Mouse (Mus musculus) adrenal gland, adult 2 months (tissue): ENCODE measurements around the gene Rab4b. TPM values are rescaled to one million over a fixed set of nuclear protein-coding genes. Genes with fewer than 3 reads are reported as not detected.

Experiments
- DNase-seq: peaks from one replicate; pipeline ENCODE4 v3.0.0; 2021
- polyA plus RNA-seq: library from polyadenylated mRNA; depleted of rRNA; stranded (reverse); fragments of >200 nt; gene quantifications from 2 replicates; pipeline ENCODE4 v1.2.3, GENCODE M21; 2012
- total RNA-seq, 2 experiments: library from RNA; stranded (reverse); gene quantifications; 2 replicates each; pipeline ENCODE4 v1.2.3; 2021

The Rab4b gene
- total and polyA plus RNA-seq, 3 experiments = 53.2 to 86.9 (median 60.9) TPM

DNA sequence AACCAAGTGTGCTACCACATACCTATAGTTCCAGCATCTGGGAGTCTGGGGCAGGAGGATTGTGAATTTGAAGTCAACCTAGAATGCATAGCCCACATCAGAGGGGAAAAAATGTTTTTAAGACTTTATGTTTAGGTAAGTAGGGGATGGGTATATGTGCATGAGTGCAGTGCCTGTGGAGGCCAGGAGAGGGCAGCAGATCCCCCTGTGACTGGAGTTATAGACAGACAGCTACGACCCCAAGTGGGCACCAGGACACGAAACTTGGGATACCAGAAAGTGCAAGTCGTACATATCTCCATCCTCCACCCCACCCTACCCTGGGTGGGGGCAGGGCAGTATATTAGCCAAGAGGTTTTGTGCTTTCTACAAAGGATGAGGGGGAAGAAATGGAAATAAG is 6.3 kb upstream of the Rab4b start:
- DNase-seq = no peak

DNA sequence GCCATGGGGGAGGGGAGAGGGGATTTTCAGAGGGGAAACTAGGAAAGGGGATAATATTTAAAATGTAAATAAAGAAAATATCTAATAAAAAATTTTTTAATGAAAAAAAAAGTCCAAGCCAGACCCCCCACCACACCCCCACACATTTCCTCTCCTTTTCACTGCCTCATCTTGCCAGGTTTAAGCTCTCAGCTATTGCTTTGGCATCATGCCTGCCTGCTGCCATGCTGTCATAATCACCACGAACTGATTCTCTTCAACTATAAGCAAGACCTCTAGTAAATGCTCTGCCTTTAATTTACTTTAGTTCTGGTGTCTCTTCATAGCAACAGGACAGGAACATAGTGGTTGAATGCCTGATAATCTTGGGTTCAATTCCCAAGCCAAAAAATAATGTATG is 3.8 kb upstream of the Rab4b start:
- DNase-seq = no peak

DNA sequence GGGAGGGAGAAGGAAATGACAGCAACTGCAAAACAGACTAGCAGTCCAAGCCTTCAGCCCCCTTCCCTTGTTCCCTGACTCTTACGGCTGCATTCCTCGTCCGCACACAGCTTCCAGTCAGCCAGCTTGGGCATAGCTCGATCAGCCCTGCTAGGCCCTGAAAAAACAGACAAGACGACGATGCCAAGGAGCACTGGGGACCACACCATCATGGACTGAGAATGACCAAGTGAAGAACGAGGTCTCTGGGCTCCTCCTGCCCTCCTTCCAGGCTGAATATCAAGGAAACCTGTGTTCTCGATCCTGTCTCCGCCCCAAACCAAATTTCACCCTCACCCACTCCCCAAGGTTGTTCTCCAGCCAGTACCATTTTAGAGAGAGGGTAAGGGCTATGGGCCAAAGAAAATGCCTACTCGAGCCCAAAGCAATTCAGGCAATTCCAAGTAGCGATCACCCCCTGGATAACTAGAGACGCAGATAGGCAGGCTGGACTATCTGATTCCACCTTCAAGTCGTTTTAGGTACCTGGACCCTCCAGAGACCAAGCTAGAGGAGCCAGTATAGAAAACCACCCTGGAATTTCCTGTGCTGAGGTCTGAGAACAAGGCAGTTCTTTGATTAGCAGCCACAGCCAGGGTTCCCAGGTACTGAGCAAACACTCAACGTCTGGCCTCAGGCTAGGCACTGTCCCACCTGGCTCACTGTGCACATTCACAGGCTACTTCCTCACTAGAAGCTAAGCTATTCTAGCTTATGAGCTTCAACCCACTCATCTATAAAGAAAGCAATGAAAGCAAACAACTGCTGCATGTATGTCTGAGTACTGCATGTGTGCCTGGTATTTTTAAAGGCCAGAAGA is 2.4 kb upstream of the Rab4b start, which contains the start of the genes Gm21983 and Mia:
TSS of gene Gm21983 (minus strand) at position 250 of the 859 bp plus-strand sequence.
TSS of gene Mia (minus strand) at position 321 of the 859 bp plus-strand sequence.
- no peak for DNase-seq

DNA sequence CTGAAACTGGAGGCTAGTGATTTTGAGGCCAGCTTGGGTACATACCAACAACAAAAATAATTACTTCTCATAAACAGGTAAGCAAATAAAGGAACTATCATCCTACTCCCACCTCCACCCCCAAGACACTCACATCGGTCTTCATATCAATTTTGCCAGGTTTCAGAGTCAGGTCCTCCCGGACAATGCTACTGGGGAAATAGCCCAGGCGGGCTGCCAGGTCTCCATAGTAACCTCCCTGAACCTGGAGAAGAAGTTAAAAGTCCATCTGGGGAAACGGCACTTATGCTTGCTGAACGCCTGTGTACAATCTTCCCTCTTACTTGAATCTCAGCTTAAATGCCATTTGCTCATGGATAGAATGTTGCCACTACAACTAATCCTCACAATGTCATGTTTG is 1.3 kb upstream of the Rab4b start:
- peak; percentile 72 for DNase-seq

DNA sequence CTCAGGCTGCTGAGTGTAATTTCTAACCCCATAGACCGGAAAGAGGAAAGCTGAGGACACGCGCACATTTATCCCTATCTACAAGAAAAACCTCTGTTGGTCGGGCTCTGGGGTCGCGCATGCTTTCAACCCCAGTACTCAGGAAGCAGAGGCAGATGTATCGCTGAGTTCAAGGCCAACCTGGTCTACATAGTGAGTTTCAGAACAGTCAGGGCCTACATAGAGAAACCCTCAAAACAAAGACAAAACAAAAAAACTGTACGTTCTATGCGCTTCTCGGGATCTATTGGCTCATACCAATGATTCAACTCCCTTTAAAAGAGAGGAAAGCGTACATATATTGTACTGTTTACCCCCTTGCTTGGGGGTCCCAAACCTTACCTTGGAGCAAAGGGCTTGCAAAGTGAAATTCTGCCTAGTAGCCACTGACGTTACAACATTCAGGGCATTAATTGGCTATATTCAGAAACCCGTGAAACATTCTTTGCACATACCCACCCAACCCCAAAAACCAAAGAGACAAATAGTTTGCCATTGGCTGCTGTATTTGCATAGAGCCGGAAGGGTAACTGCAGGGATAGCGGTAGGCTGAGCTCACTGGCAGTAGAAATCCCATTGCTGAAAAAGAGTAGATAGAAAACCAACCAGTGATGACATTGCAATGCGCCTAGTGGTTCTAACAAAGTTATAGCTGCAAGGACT is 672 bp upstream of the Rab4b start:
- no peak for DNase-seq

DNA sequence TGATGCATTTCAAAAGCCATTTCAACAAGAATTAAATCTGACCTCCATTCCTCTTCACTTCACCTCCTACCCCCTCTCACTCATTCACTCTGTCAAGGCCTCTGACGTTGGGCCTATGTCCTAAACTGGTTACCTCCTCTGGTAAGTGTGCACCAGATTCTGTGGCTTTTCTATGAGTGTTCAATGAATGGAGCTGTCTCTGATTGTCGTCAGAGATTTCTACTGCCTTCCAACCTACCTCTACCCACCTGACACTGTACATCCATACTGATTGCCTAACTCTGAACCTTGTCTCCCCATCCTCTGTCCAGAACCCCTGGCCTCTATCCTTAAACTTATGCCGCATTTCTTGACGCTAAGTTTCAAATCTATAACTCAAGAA is 763 bp downstream of the Rab4b start:
- no peak for DNase-seq

DNA sequence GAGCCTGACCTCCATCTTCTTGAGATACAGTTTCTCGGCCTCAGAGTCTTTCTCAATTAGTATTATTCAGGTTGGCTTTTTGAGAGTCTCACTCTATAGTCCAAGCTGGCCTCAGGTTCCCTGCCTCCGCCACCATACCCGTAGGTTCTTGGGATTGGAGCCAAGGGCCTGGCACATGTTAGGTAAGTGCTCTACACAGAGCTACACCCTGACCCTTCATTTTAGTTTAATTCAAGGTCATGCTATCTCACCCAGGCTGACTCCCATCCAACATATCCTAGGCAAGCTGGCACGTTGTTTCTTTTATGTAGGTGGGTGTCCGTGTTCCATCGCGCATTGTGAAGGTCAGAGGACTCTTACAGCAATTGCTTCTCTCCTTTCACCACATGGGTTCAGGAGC is 3.8 kb downstream of the Rab4b start:
- no peak for DNase-seq

DNA sequence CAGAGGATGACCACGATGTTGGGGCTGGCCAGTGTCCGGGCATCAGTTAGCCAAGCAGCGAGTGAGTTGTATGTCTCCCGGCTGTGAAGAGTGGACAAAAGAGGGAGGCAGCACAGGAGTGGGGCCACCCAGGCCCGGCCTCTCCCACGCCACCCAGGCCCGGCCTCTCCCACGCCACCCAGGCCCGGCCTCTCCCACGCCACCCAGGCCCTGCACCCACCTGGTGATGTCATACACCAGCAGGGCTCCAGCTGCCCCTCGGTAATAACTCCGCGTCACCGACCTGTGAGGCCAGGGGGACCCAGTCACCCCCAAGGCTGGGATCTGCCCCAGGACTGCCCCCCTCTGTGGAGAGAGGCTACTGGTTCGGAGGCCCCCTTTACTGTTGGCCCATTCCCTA is 4.2 kb downstream of the Rab4b start:
- DNase-seq = no peak

DNA sequence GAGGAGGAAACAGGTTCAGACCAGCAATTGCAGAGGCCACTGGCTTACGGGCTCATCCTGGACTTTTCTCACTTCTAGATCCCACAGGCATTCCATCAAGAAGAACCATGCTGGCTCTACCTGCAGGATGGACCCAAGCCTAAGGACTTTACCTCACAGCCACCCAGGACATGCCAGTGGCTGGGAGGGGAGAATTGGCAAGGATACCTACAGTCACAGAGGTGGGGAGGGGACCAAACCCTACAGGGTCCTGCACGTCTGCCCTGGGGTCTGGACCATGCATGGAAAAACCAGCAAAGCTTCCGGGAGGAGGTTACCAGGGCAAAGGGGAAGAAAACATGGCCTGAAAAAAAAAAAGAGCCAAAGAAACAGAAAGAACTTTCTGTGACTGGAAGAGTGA is 7.7 kb downstream of the Rab4b start:
- DNase-seq = no peak

DNA sequence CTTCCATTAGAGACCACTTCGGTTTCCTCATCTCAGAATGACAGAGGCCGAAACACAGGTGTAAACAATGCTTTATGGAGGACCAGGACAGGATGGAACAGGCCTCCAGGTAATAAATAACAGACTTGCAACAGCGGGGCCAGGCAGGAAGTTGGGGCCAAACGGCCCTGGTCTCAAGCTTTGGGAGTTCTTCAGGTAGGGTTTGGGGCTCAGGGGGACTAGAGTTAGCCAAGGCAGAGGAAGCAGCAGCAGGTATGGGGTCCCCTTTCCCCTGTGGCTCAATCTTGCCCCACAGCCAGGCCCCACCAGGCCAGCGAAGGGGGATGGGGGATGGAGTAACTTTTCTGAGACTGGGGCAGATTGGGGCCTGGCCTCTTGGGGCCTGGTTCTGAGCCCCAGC is 10.3 kb downstream of the Rab4b start:
- DNase-seq = no peak

DNA sequence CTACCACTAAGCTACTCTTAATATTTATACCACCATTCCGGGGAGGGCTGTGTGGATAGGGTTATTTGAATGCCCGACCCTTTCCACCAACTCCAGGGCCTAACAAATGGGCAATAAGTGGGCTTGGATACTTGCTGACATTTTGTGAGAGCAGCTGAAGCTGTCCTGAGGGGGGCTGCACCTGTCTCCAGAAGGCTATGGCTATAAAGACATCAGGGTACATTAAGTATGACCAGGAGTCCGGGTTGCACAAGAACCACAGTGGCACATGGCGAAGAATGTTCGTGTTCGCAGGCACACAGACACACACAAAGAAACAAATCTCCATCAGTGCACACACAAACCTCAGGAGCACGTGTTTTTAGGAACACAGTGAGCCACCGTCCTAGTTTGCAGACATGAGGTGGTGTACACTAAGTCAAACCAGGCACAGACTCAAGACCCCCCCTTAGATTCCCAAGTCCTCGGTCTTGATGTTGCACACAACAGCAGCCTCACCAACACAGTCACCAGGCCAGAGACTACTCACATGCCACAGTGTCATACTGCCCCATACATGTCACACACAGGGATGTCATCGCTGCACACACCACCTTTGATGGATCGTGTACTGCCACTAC is 11.1 kb downstream of the Rab4b start:
- no peak for DNase-seq

DNA sequence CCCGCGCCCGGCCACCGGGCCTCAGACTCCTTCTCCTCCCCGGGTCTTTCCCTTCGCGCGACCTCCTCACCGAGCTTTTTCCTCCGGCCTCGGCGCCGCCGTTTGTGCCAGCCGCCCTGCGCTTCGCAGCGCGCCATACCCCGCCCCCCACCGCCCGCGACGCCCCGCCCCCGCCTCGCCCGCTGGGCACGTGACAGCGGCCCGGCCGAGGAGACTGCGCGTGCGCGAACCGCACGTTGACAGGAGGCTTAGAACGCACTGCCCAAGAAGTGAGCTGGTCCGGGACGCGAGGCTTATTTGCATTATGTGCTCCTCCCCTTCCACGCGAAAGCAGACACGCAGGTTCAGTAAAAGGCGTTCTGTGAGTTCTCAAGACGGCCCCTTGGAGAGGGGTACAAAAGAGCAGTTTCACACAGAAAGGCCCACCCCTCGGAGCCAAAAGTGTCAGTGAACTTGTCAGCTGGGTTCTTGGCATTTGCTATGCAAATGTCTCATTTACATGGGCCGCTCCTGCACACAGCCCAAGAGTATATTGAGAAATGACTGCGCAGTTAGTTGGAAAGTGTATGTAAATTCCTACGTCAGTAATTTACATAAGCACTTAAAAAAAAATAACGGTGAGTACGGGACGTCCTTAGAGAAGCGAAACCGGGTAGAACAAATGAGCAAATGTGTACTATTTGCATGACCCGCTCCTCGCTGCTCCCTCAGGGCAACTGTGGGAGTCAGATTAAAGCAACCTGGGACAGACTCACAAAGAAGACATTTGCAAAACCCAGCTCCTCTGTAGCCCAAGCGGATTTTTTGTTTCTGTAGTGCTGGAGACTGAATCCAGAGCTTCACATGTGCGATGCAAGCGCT is 11.9 kb downstream of the Rab4b start, which contains the start of gene Egln2:
TSS of gene Egln2 (minus strand) at position 189 of the 861 bp plus-strand sequence.
- peak; percentile 97 for DNase-seq

DNA sequence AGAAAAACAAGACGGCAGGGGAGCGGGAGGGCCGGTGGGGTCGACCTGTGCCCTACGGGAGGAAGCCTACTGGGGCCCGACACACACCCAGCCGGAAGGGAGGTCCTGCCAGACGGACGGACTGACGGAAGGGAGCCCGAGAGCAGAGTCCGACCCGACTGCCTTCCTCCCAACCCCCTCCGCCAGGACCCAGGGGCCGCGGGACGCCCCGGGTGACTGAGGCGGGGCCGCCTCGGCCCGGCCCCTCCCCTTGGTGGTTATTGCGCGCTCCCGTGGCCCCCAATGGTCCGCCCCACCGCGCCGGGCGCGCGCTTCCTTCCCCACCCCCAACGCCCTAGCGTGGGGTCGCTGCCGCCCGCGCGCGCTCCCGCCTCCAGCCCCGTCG is 12.5 kb downstream of the Rab4b start:
- DNase-seq = peak; percentile 97

DNA sequence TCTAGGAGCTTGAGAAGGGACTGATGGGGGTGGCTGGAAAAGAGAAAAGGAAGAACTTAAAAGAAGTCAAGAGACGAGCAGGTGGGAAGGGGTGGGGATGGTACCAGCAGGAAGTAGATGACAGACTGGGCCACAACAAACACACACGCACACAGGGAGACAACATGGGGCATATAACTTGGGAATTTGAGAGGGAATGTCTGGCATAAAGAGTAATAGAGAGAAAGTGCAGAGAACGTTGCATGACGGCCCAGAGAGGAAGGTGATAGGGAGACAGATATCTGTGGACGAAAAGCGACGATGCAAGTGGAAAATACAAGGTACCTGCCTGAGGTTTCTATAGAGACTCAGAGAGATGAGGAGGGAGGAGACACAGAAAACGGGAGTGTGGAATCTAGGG is 13.0 kb downstream of the Rab4b start:
- no peak for DNase-seq

DNA sequence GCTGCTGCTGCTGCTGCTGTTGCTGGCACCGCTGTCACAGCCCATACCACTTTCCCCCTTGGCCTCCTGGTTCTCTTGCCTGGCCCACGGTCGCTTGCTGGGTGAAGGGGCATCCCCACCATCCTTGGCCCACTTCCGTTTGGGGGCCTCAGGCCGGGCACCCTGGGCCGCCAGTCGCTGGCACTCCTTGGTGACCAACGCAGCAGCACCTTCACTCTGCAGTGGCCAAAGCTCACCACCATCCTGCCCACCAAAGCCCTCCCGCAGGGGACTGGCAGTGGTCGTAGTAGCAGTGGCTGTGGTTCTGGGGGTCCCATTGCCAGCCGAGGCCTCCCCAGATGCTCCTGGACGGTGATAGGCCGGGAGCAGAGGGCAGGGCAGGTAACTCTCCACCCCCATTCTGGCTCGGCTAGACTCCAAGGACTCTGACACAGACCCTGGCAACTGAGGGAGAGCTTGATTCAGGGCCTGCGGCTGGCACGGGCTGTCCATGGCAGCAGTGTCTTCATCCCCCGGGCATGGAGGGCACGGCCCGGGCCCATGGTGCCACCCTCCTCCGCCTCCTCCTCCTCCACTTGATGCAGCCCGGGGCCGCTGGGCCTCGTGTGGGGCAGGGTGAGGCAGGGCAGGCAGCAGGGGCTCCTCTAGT is 13.6 kb downstream of the Rab4b start:
- DNase-seq = peak; percentile 94

DNA sequence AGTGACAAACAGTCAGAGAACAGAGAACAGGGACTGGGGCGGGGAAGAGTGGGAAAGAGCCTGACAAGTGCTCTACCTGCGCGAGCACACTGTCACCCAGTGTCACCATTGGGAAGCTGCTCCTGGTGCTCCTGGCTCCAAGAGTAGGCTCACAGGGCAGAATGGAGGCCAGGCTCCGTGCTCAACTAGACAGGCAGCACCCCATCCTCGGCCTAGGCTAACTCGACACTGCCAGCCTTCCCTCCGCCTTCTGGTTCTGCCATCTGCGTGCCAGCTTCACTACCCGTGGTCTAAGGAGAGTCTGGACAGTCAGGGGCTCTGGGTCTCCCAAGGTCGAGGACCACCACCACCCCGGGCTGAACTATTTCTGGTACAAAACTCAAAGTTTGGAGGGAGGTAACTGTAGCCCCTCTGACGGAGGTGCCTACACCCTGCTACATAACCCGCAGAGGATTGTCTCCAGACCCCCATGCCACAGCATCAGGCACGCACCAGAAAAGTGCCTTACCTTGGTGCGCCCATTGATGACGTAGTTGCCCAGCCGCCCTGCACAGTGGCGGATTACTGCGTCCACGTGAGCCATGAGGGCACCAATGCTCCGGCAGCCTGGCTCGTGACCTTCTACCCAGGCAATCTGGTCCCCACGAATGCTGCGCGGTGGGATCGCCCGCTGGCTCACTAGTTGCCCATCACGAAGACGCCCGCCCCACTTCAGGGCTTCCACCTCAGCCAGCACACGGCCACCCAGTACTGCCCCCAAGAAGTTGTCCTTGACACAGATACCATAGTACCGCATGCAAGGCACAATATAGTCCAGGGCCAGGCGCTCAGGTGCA is 14.4 kb downstream of the Rab4b start:
- peak; percentile 77 for DNase-seq

DNA sequence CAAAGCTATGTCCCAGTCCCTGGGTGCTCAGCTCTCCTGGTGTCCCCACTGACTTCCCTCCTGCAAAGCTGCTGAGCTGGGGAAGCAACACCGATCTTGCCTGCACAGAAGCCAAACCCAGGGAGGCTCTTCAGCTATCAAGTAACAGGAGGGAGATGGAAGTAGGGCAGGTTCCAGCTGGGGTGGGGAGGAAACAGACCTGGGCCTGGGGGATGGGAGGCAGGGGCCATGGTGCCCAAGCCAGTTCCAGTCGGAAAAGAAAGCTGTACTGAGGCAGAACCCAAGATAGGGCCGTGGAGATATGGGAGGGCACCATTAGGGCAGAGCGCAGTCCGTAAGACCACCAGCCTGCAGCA is 15.3 kb downstream of the Rab4b start:
- no peak for DNase-seq

DNA sequence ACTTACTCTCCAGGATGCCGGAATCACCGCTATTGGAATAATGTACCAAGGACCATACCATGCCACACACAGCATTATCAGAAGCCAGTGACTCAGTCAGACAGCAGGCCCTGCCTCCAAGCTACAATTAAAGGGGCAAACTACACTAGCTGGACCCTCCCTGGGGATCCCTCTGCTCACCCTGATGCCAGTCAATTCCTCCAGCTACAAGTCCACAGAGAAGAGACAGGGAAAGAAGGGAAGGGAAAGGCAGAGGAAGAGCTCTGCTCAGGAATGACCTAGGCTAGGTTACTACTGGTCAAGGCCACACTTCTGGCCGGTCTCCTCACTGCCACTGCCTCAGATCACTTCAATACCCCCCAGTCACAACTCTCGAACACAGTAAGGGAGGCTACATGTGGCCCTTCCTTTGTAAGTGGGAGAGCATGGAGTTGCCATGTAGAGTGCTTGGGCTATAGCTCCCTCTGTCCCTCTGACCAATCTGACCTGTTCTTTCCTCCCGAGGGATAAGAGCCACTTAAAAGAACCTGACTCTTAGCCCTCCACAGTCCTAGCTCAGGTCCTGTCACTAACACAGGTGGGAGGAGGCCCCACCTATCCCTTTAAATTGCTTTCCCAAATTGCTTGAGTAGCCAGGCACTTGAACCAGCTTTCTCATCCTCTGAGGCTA is 15.8 kb downstream of the Rab4b start:
- peak; percentile 62 for DNase-seq

DNA sequence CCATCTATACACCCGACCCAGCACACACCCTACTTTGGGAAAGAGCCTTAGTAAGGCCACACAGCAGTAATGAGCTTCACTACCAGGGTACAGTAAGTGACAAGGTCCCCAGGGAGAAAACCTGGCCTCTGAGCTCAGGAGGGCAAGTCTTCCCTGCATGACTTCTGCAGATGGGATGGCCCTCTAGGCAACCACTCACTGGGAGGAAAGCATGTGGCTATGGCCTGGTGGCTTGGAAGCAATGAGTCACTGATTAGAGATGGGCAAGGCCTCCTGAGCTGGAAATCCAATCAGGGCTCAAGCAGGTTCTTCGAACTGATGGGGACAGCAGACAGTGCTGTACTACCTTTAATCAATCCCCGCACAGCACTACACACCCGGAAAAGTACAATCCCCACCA is 17.0 kb downstream of the Rab4b start:
- peak; percentile 76 for DNase-seq

DNA sequence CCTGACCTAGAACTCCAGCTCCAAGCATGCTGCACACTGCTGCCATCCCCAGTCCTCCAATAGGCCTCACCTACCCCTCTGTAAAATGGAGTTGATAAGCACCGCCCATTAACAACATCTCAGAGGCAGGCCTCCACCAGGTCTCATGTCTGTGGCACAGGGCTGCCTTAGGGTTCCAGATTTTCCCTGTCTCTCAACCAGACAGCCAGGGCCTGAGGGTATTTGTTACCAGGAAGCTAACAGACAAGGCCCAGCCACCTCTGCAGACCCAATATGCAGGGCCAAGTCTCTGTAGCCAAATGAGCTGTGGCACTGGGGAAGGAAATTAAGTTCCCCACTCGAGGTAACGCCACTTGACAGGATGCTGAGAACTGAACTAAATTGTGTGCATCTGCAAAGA is 17.8 kb downstream of the Rab4b start:
- DNase-seq = no peak
